Mouse (Mus musculus): ENCODE measurements at regions not wholly inside any gene's neighbourhood (a gene's known extent, or its start where the extent isn't known, plus 50 kb on each side); places are given as distances from the start of the nearest gene placed in this dataset.

DNA sequence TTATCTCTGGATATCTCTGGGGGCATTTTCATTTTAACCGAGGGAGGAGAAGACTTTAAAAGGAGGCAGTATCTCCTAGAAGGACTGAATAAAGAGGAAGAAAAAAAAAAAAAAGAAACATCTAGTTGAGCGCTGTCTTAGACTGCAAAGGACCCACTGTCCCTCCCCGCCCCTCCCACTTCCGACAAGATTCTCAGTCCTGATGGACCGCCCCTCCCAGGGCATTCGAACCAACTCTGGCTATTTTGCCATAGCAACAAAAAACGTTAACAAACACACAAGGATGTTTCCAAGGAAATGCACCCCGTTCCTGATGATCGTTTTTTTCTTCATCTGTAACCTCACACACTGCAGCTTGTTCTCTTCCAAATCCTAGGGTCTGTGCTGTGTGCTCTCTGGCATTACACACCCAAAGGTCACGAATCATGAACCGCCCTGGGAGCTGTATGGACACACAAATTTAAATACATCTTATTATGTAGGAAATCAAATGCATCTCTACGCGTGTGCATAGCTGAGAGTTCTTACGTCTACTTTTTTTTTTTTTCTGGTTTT, 75.8 kb downstream of the Rnd3 start:
- no peak for DNase-seq (ENCODE audit: low spot score)

GRCm38 (mm10) chr2:51072346-51072885, 76.5 kb downstream of the Rnd3 start:
- no peak for DNase-seq (ENCODE audit: low spot score)

DNA sequence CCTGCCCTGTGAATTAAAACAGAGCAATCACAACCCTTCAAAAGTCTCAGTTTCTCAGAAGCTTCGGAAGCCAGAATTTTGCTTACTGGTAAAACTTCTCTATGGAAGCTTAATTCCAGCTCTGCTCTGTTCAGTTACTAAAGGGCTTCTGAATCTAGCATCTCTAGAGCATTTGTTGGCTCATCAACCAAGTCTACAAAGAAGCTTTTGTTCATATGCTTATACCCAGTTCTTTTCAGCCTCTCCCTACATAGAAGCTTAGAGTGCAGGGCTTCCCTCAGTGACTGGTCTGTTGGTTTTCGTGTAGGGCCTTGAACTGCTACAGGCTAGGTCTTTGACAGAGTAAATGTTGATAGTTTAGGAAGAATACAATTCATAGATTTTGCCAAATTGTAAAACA, 78.0 kb downstream of the Rnd3 start:
- DNase-seq (ENCODE audit: low spot score), result no peak

GRCm38 (mm10) chr2:51066423-51066831, 82.5 kb downstream of the Rnd3 start:
- DNase-seq (ENCODE audit: low spot score), result no peak

- no peak for DNase-seq (ENCODE audit: low spot score)
Measured at GRCm38 (mm10) chr2:51065821-51066220, 83.1 kb downstream of the Rnd3 start.

- no peak for DNase-seq (ENCODE audit: low spot score)
Measured at GRCm38 (mm10) chr2:51064821-51065220, 84.1 kb downstream of the Rnd3 start.

DNA sequence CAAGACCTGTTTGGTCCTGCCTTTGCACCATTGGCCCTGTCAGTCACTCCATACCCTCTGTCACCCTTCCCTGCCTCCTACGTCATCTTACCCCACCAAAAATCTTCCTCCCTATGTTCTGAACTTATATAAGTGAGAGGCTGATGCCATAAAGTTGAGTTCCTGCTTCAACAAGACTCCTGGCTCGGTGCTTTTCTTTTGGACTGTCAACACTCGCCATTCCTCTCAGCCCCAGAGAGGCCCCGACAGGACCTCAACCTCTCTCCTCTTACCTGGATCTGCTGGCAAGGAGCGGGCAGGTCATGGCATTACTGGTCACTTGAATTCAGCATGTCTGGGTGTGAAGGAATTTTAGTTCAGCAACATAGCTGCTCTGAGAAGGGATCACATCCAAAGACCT, 86.9 kb downstream of the Rnd3 start:
- no peak for DNase-seq (ENCODE audit: low spot score)

GRCm38 (mm10) chr2:51058158-51058557, 90.8 kb downstream of the Rnd3 start:
- DNase-seq (ENCODE audit: low spot score), result no peak

DNA sequence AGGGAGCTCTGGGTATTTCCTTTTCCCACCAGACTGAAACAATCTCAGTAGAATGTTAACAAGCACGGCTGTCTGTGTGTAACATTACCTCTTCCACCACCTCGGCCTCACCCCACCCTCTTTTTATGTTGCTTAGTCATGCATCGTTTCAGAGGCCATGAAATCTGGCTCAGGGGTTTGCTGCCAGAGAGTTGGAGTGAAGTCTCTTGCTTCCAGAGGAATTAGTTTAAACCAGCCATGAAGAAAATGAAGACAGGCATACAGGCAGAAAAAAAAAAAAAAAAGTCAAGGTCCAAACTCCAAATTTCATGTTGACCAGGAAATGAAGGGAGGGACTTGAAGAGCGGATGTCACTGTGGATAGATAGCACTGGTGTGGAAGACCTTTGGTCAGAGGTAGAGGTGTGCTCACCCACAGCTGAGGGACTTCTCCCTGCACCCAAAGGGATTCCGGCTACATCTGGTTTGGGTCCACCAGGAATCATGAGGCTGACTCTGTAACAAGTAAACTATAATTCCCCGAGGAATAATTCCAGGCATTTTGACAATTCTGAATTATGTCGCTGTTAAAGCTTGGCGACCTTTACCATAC, 92.7 kb downstream of the Rnd3 start:
- DNase-seq (ENCODE audit: low spot score), result no peak

DNA sequence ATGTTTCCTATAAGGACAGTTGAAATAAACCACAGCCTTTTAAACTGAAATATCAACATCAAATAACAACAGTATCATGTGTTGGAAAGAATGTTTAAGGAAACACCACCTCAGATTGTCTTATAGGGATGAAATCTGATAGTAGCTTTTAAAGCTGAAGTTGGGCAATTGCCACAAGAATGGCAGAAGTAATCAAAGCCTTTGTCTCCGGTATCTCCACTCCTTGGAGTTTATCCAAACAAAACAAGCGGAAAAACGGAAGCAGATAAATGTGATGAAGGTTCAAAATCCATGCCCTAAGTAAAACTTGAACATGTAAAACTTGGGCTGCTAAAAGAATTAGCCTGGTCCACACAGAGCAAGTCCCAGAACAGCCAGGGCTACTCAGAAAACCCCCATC, 93.6 kb downstream of the Rnd3 start:
- DNase-seq (ENCODE audit: low spot score), result no peak

DNA sequence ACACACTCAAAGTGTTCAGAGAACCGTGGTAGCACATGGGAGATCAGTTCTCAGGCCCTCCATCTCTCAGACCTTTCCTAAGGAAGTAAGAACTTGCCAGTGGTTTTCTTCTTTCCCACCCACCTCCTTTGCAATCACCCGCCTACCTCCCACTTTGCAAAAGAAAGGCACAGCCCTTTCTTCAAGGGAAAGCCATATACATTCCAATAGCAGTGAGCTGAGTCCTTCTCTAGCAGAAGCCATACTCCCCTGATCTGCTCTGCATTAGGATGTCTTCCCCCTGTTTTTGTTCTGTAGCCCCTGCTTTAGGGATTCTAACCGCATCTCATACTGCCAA, 99.1 kb downstream of the Rnd3 start:
- DNase-seq (ENCODE audit: low spot score), result no peak

- DNase-seq (ENCODE audit: low spot score), result no peak
Measured at GRCm38 (mm10) chr2:51049101-51049833, 99.6 kb downstream of the Rnd3 start.

DNA sequence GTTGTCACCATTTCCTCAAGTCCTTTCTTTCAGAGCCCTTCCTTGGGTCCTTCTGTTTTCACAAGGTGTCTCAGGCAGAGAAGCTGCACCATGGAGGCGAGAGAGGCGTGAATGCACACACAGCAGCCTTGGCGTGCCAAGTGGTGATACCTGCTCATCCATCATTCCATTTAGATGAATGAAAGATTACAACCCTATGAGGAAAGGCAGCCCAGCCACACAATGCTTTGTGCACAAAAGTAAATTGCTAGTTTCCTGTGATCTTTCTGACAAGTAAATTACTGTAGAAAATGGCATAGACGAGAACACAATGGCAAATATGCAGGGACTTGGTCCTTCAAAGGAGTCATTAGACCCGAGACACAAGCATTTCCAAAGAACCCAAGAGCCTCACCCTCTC, 101.4 kb downstream of the Rnd3 start:
- no peak for DNase-seq (ENCODE audit: low spot score)

GRCm38 (mm10) chr2:51045626-51046025, 103.3 kb downstream of the Rnd3 start:
- no peak for DNase-seq (ENCODE audit: low spot score)

GRCm38 (mm10) chr2:51041101-51041500, 107.8 kb downstream of the Rnd3 start:
- no peak for DNase-seq (ENCODE audit: low spot score)

DNA sequence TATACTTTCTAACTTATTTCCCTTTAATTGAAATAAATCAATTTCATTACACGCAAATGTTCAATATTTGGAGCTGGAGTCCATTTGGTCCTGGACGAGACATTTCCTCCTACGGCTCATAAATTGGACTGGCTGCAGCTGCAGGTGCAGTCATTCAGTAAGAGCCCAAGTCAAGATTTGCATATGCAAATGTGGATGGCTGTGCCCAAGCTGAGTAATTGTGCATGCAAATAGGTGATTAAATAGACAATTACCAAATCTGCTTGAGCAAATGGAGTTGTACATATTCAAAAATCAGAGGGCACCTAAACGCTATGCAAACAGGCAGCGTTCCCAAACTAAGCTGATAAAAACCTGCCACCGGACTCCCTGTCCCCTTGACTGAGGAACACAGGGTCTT, 110.2 kb downstream of the Rnd3 start:
- DNase-seq (ENCODE audit: low spot score), result no peak

- no peak for DNase-seq (ENCODE audit: low spot score)
Measured at GRCm38 (mm10) chr2:51036995-51037394, 111.9 kb downstream of the Rnd3 start.

- DNase-seq (ENCODE audit: low spot score), result no peak
Measured at GRCm38 (mm10) chr2:51036190-51036755, 112.6 kb downstream of the Rnd3 start.

GRCm38 (mm10) chr2:51033881-51034280, 115.0 kb downstream of the Rnd3 start:
- no peak for DNase-seq (ENCODE audit: low spot score)

DNA sequence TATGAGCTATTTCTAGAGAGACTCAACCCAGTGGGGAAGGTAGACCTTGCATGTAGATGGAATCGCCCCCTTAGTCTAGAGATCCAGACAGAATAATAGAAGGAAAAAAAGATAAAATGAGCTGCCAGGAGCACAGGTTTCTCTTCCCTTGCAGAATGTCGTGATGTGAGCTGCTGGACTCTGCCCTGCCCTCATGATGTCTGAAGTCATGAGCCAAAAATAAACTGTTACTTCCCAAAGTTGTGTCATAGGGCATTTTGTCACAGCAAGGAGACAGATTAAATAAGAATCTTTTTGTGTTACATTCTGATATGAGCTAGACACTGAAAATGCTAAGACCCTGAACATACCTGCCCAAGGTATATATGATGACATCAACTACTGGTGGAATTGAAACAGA, 126.4 kb downstream of the Rnd3 start:
- DNase-seq (ENCODE audit: low spot score), result no peak

- DNase-seq (ENCODE audit: low spot score), result no peak
Measured at GRCm38 (mm10) chr2:51016129-51016402, 132.8 kb downstream of the Rnd3 start.

DNA sequence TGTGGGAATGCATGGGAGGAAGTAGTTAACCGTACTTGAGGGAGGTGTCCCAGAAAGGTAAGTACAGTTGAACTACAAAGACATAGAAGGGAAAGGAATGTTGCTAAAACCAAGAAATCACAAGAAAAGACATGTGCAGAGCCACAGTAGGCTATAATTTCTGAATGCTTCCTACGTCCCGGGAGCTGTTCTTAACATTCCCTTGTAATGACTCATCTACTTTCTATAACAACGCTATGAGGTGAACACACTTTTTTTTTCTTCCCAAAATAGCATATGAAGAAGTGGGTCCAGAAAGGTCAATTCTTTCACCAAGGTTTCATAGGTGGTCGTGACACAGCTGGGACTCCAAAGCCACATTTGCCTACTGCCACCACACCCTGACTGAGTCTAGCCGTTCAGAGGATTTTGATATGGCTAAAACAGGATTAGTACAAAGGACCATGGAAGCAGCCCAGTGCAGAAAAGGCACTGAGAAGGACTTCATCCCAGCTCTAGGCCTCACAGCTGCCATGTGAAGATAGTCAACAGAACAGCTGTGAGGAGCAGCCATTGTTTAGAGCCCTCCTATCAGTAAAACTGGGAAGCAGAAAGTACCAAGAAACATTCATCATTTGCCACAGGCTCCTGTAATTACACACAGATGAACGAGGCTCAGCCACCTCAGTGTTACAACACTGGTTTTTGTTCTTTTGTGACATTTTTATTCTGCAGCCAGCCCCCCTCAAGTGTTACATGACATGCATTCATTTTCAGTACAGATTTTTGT, 133.4 kb downstream of the Rnd3 start:
- DNase-seq (ENCODE audit: low spot score), result no peak

GRCm38 (mm10) chr2:51014232-51014631, 134.7 kb downstream of the Rnd3 start:
- no peak for DNase-seq (ENCODE audit: low spot score)
